Mouse (Mus musculus) stomach, embryonic 16.5 days (tissue): ENCODE measurements around the gene Sod3. TPM values are rescaled to one million over a fixed set of nuclear protein-coding genes. Genes with fewer than 3 reads are reported as not detected.
A peak's percentile ranks its signal among the peaks of the same experiment; 100 is the strongest.

Experiments
- ATAC-seq: fragments of 200-750 bp; cut with Nextera tagmentation; 2 replicates; pipeline ENCODE4 v1.8.0; 2017; ENCODE audit warnings: moderate number of reproducible peaks, moderate TSS enrichment; ENCODE audit not compliant: insufficient read depth, low FRiP score
- H3K27ac ChIP-seq: fragments of 300-500 bp; sonication (generic); 2 replicates; pipeline ENCODE4 v1.5.1; 2014; ENCODE audit warnings: low read length
- H3K27me3 ChIP-seq: fragments of 300-500 bp; sonication (generic); 2 replicates; pipeline ENCODE4 v1.6.1; 2014; ENCODE audit warnings: low read length, control low read depth, mixed read lengths; ENCODE audit not compliant: control insufficient read depth, insufficient read depth
- H3K36me3 ChIP-seq: fragments of 300-500 bp; sonication (generic); 2 replicates; pipeline ENCODE4 v1.6.1; 2014; ENCODE audit warnings: low read length; ENCODE audit not compliant: control insufficient read depth, insufficient read depth
- H3K4me1 ChIP-seq: fragments of 300-500 bp; sonication (generic); 2 replicates; pipeline ENCODE4 v1.6.1; 2014; ENCODE audit warnings: low read length, control low read depth, mixed read lengths; ENCODE audit not compliant: control insufficient read depth, insufficient read depth
- H3K4me2 ChIP-seq: fragments of 300-500 bp; sonication (generic); 2 replicates; pipeline ENCODE4 v1.6.1; 2014; ENCODE audit warnings: low read depth, low read length, mixed read lengths
- H3K4me3 ChIP-seq: fragments of 300-500 bp; sonication (generic); replicated peaks from 2 replicates; pipeline ENCODE4 v1.5.1; 2014; ENCODE audit warnings: mild to moderate bottlenecking, low read length
- H3K9ac ChIP-seq: fragments of 300-500 bp; sonication (generic); 2 replicates; pipeline ENCODE4 v1.6.1; 2014; ENCODE audit warnings: low read length
- H3K9me3 ChIP-seq: fragments of 300-500 bp; sonication (generic); replicated peaks from 2 replicates; pipeline ENCODE4 v1.6.1; 2016; ENCODE audit warnings: low read length, control low read depth; ENCODE audit not compliant: control insufficient read depth
- WGBS: fragments of 180-500 bp; shearing (Covaris S2); extraction: QIAGEN DNeasy Blood & Tissue Kit; methylation state at CpG from one replicate; pipeline ENCODE4 v1.1.7; 2014; 5-methylcytosine and 5-hydroxymethylcytosine counted together
- polyA plus RNA-seq: library from polyadenylated mRNA; unstranded; fragments of >200 nt; fragmentation: Nextera tagmentation; extraction: Ambion mirVana; gene quantifications from 2 replicates; pipeline ENCODE4 v1.2.1, GENCODE M21; 2015

Gene Sod3
- polyA plus RNA-seq, 1 experiment from 2014 or later: 2.5 TPM

DNA sequence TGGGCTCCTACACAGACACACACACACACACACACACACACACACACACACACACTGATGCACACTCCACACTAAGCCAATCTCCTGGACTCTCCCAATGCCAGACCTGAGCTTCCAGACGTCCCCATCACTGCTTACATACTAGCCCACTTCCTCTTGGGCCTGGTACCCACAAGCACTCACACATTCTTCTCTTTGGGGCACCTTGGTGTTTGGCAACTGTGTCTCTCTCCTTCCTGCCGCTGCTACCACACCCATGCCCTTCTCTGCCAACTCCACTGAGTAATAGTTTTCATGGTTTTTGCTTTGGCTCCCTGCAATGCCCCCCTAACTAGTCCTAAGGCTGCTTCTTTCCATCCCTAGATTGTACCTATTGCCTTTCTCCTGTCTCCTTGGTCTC is 3.1 kb downstream of the Sod3 start:
- peaks cover 6% of the 10 kb centered on the region; the same call in 1 of the 2 replicates for H3K4me1 ChIP-seq
- no peak overlapping the region for H3K9ac ChIP-seq
- no peak overlapping the region for H3K27ac ChIP-seq
- ATAC-seq: no peak
- H3K36me3 ChIP-seq: no peaks in the 10 kb centered on the region
- H3K9me3 ChIP-seq: no peaks in the 10 kb centered on the region
- H3K27me3 ChIP-seq: no peaks in the 10 kb centered on the region
- WGBS: 74% methylated on average over 2 of the region's 2 CpGs
- H3K4me2 ChIP-seq: no peak overlapping the region
- no peak overlapping the region for H3K4me3 ChIP-seq

- ATAC-seq: no peak
- 57% methylated on average over 63 of the region's 63 CpGs for WGBS
- no peak overlapping the region for H3K27ac ChIP-seq
- H3K4me1 ChIP-seq: peaks cover 6% of the 10 kb centered on the region; the same call in 1 of the 2 replicates
- no peaks in the 10 kb centered on the region for H3K27me3 ChIP-seq
- 0 out of 2 replicates have a peak overlapping the region, but pooled peaks have one; percentile 19 for H3K9ac ChIP-seq
- peak overlapping the region; percentile 17; the same call in 1 of the 2 replicates for H3K4me3 ChIP-seq
- no peaks in the 10 kb centered on the region for H3K36me3 ChIP-seq
- H3K9me3 ChIP-seq: no peaks in the 10 kb centered on the region
- H3K4me2 ChIP-seq: peak overlapping the region; percentile 33; the same call in 1 of the 2 replicates
Observed at GRCm38 (mm10) chr5:52367866-52368840, 4.6 kb downstream of the Sod3 start.

- no peak for ATAC-seq
- Histone ChIP-seq H3K9ac (no peak overlapping the region), H3K36me3 (no peaks in the 10 kb centered on the region), H3K4me1 (no peaks in the 10 kb centered on the region), H3K4me2 (no peak overlapping the region), H3K27ac (no peak overlapping the region), H3K27me3 (no peaks in the 10 kb centered on the region), H3K9me3 (no peaks in the 10 kb centered on the region), H3K4me3 (no peak overlapping the region)
- 88% methylated on average over 6 of the region's 6 CpGs for WGBS
Observed at GRCm38 (mm10) chr5:52370901-52371300, 7.3 kb downstream of the Sod3 start.

- ATAC-seq: no peak
- Histone ChIP-seq H3K9me3 (no peaks in the 10 kb centered on the region), H3K4me2 (no peak overlapping the region), H3K4me1 (no peaks in the 10 kb centered on the region), H3K36me3 (no peaks in the 10 kb centered on the region), H3K4me3 (no peak overlapping the region), H3K9ac (no peak overlapping the region), H3K27me3 (no peaks in the 10 kb centered on the region), H3K27ac (no peak overlapping the region)
- 81% methylated on average over 9 of the region's 9 CpGs for WGBS
Observed at GRCm38 (mm10) chr5:52375847-52376246, 12.3 kb downstream of the Sod3 start.

- H3K27ac ChIP-seq: no peak overlapping the region
- no peak for ATAC-seq
- H3K4me1 ChIP-seq: no peaks in the 10 kb centered on the region
- no peaks in the 10 kb centered on the region for H3K36me3 ChIP-seq
- no peaks in the 10 kb centered on the region for H3K9me3 ChIP-seq
- H3K4me3 ChIP-seq: no peak overlapping the region
- H3K4me2 ChIP-seq: no peak overlapping the region
- no peaks in the 10 kb centered on the region for H3K27me3 ChIP-seq
- 79% methylated on average over 8 of the region's 8 CpGs for WGBS
- no peak overlapping the region for H3K9ac ChIP-seq
Observed at GRCm38 (mm10) chr5:52382837-52383236, 19.2 kb downstream of the Sod3 start.

- H3K9me3 ChIP-seq: no peaks in the 10 kb centered on the region
- no peak overlapping the region for H3K4me3 ChIP-seq
- no peak overlapping the region for H3K27ac ChIP-seq
- 82% methylated on average over 5 of the region's 5 CpGs for WGBS
- H3K4me2 ChIP-seq: no peak overlapping the region
- no peak overlapping the region for H3K9ac ChIP-seq
- no peaks in the 10 kb centered on the region for H3K27me3 ChIP-seq
- H3K4me1 ChIP-seq: no peaks in the 10 kb centered on the region
- 0 out of 2 replicates have a peak, but pooled peaks have one; percentile 57 for ATAC-seq
- no peaks in the 10 kb centered on the region for H3K36me3 ChIP-seq
Observed at GRCm38 (mm10) chr5:52383748-52384147, 20.2 kb downstream of the Sod3 start.

GRCm38 (mm10) chr5:52386016-52386415 is 22.4 kb downstream of the Sod3 start:
- ATAC-seq: no peak
- no peaks in the 10 kb centered on the region for H3K4me1 ChIP-seq
- no peaks in the 10 kb centered on the region for H3K9me3 ChIP-seq
- no peak overlapping the region for H3K4me3 ChIP-seq
- H3K27ac ChIP-seq: no peak overlapping the region
- no peak overlapping the region for H3K9ac ChIP-seq
- no peaks in the 10 kb centered on the region for H3K27me3 ChIP-seq
- H3K36me3 ChIP-seq: 0 out of 2 replicates have a peak, but pooled peaks cover 6% of the 10 kb centered on the region
- no peak overlapping the region for H3K4me2 ChIP-seq
- WGBS: 64% methylated on average over 2 of the region's 2 CpGs

GRCm38 (mm10) chr5:52388092-52388749 is 24.6 kb downstream of the Sod3 start:
- Histone ChIP-seq H3K4me1 (no peaks in the 10 kb centered on the region), H3K27me3 (no peaks in the 10 kb centered on the region), H3K9ac (no peak overlapping the region), H3K9me3 (no peaks in the 10 kb centered on the region), H3K4me3 (no peak overlapping the region), H3K27ac (no peak overlapping the region), H3K4me2 (no peak overlapping the region), H3K36me3 (0 out of 2 replicates have a peak, but pooled peaks cover 6% of the 10 kb centered on the region)
- ATAC-seq: no peak
- 63% methylated on average over 7 of the region's 7 CpGs for WGBS

DNA sequence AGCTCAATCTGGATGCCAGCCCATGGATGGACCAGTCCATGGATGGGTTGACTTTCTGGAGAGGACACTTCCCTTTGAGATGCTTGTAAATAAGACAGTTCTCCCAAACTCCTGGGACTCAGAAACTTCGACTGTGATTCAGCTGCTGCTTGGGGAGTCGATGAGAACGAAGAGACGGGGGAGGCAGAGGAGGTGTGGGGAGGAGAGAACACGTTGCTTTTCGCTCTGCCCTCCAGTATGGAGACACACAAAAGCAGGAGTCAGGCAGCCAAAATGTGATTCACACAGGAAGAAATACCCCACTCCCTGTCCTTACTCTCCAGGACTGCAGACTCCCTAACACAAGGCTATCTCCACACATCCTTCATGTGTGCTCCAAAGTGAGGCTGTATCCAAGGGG is 26.8 kb downstream of the Sod3 start:
- Histone ChIP-seq H3K36me3 (0 out of 2 replicates have a peak, but pooled peaks cover 6% of the 10 kb centered on the region), H3K9me3 (no peaks in the 10 kb centered on the region), H3K27me3 (no peaks in the 10 kb centered on the region), H3K4me2 (no peak overlapping the region), H3K4me1 (no peaks in the 10 kb centered on the region), H3K9ac (no peak overlapping the region), H3K4me3 (no peak overlapping the region), H3K27ac (no peak overlapping the region)
- ATAC-seq: no peak
- 88% methylated on average over 6 of the region's 6 CpGs for WGBS
